Mouse (Mus musculus) liver, embryonic 14.5 days (tissue): Measurements from ENCODE around the gene Pdlim1.

Experiments
- CTCF ChIP-seq: IDR thresholded peaks from 2 replicates; pipeline ENCODE4 v1.5.1; 2016; ENCODE audit warnings: antibody characterized with exemption, low read depth, control low read depth
- EP300 ChIP-seq: IDR thresholded peaks from 2 replicates; pipeline ENCODE4 v1.6.1; 2016; ENCODE audit warnings: antibody characterized with exemption, low read depth

DNA sequence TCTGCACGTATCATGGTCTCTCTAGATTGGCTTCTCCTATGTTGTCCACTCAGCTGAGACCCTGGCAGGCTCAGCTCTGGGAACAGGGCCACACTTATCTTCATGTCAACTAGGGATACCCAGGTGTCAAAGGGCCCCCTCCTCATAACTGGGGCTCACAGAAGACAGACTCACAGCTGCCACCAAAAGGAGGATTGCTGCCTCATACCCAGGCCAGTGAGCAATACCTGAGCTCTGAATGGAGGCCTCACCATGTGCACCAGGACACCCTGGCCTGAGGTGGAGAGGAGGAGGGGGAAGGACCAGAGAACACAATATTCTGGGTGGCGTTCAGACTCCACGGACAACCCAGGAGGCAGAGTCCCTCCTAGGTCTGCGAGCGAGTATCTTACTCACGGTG lies 22.1 kb upstream of the Pdlim1 start:
- no peak for TF ChIP-seq EP300
- no peak for TF ChIP-seq CTCF
